Mouse (Mus musculus): ENCODE data around the gene Krt20. TPM values are rescaled to one million over a fixed set of nuclear protein-coding genes. Genes with fewer than 3 reads are reported as not detected.

The Krt20 gene
- polyA plus RNA-seq, 1 experiment = not detected

DNA sequence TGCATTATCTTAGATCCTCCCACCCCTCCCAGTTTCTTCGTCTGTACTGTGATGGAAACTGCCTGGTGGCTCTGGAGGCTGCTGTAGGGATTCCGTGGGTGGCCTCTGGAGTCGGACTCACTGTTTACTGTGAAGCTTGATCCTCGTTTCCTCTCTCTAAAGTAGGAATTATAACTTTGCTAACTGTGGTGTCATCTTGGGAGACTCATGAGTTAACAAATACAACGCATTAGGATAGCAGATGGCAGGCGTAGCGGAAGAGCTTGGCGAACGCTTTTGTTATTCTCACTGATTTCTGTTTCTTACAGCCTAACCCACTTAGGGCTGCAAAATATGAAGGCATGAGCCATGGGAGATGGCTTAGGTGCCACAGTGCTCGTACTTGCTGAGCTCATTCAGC, 45.5 kb downstream of the Krt20 start:
- H3K36me3 ChIP-seq (ENCODE audit: control insufficient read depth, insufficient read depth) = no peaks in the 10 kb centered on the region
- no peak for TF ChIP-seq TCF3 (IDR thresholded peaks at IDR 0.05; ENCODE audit: insufficient read length, low read depth)
- TF ChIP-seq MYOG (IDR thresholded peaks at IDR 0.05; ENCODE audit: control insufficient read depth in 1 of 3, insufficient read depth in 1 of 3, insufficient read length in 2 of 3, low read depth in 2 of 3) = no peak
- no peak for TF ChIP-seq MYOD1 (IDR thresholded peaks at IDR 0.05; ENCODE audit: control insufficient read depth in 1 of 3, insufficient read length in 2 of 3, low read depth in 2 of 3)
- no peak for TF ChIP-seq POLR2AphosphoS2 (IDR thresholded peaks at IDR 0.05; ENCODE audit: insufficient read length, low read depth)
- no peak for TF ChIP-seq SRF (IDR thresholded peaks at IDR 0.05; ENCODE audit: control insufficient read depth, insufficient read length, low read depth)
- no peak for TF ChIP-seq CEBPB (IDR thresholded peaks at IDR 0.05; ENCODE audit: insufficient read depth, poor library complexity, severe bottlenecking)
- TF ChIP-seq POLR2A (IDR thresholded peaks at IDR 0.05; ENCODE audit: insufficient read length, low read depth) = no peak
- no peak for TF ChIP-seq USF1 (IDR thresholded peaks at IDR 0.05; ENCODE audit: low read depth)
- no peak for TF ChIP-seq E2F4 (IDR thresholded peaks at IDR 0.05; ENCODE audit: insufficient read depth)
- no peak for TF ChIP-seq MAX (IDR thresholded peaks at IDR 0.05; ENCODE audit: low read depth)
- no peak for TF ChIP-seq TCF12 (IDR thresholded peaks at IDR 0.05; ENCODE audit: insufficient read depth, poor library complexity, severe bottlenecking)
- peaks cover 7% of the 10 kb centered on the region for H3K27me3 ChIP-seq (ENCODE audit: control insufficient read depth, insufficient read depth, insufficient read length)
- H3K4me2 ChIP-seq (ENCODE audit: low read depth) = no peak overlapping the region
- no peak overlapping the region for H3ac ChIP-seq (ENCODE audit: control insufficient read depth, insufficient read length)
- no peak overlapping the region for H3K4me3 ChIP-seq
- H3K79me2 ChIP-seq (ENCODE audit: control insufficient read depth, insufficient read depth) = no peaks in the 10 kb centered on the region

DNA sequence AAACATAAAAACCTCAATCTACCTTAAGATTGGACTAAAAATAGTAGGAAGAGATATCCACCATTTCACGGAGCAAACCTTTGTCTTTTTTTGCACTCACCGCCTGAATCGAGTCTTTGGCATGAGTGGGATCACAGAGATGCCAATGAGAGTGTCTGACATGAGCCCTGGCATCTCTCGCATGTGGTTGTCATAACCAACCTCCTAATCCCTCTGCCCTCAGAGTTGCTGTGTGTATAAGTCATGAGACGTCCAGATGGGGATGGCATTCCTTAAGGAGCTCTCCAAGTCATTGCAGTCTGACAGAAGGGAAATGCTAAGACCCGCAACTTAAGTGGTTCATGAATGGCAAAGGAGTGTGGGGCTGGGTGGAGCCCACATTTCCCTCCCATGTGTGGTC, 46.6 kb downstream of the Krt20 start:
- Histone ChIP-seq H3ac (ENCODE audit: control insufficient read depth, insufficient read length) (no peak overlapping the region), H3K4me3 (no peak overlapping the region), H3K4me2 (ENCODE audit: low read depth) (peak overlapping the region; percentile 2), H3K36me3 (ENCODE audit: control insufficient read depth, insufficient read depth) (no peaks in the 10 kb centered on the region), H3K27me3 (ENCODE audit: control insufficient read depth, insufficient read depth, insufficient read length) (no peaks in the 10 kb centered on the region), H3K79me2 (ENCODE audit: control insufficient read depth, insufficient read depth) (no peaks in the 10 kb centered on the region)
- TF ChIP-seq POLR2A (IDR thresholded peaks at IDR 0.05; ENCODE audit: insufficient read length, low read depth) (no peak), MAX (IDR thresholded peaks at IDR 0.05; ENCODE audit: low read depth) (no peak), CEBPB (IDR thresholded peaks at IDR 0.05; ENCODE audit: insufficient read depth, poor library complexity, severe bottlenecking) (no peak), POLR2AphosphoS2 (IDR thresholded peaks at IDR 0.05; ENCODE audit: insufficient read length, low read depth) (no peak)

GRCm38 (mm10) chr11:99390866-99391265, 47.1 kb downstream of the Krt20 start:
- H3K27me3 ChIP-seq (ENCODE audit: control insufficient read depth, insufficient read depth, insufficient read length) = no peaks in the 10 kb centered on the region
- H3ac ChIP-seq (ENCODE audit: control insufficient read depth, insufficient read length) = no peak overlapping the region
- no peak overlapping the region for H3K4me3 ChIP-seq
- H3K36me3 ChIP-seq (ENCODE audit: control insufficient read depth, insufficient read depth) = no peaks in the 10 kb centered on the region
- TF ChIP-seq POLR2A (IDR thresholded peaks at IDR 0.05; ENCODE audit: insufficient read length, low read depth) (no peak), USF1 (IDR thresholded peaks at IDR 0.05; ENCODE audit: low read depth) (no peak), MYOG (IDR thresholded peaks at IDR 0.05; ENCODE audit: control insufficient read depth in 1 of 3, insufficient read depth in 1 of 3, insufficient read length in 2 of 3, low read depth in 2 of 3) (no peak), SRF (IDR thresholded peaks at IDR 0.05; ENCODE audit: control insufficient read depth, insufficient read length, low read depth) (no peak), MAX (IDR thresholded peaks at IDR 0.05; ENCODE audit: low read depth) (no peak), TCF12 (IDR thresholded peaks at IDR 0.05; ENCODE audit: insufficient read depth, poor library complexity, severe bottlenecking) (no peak), E2F4 (IDR thresholded peaks at IDR 0.05; ENCODE audit: insufficient read depth) (no peak)
- H3K79me2 ChIP-seq (ENCODE audit: control insufficient read depth, insufficient read depth) = no peaks in the 10 kb centered on the region
- peak overlapping the region; percentile 2 for H3K4me2 ChIP-seq (ENCODE audit: low read depth)

GRCm38 (mm10) chr11:99389264-99389663, 48.7 kb downstream of the Krt20 start, which contains the start of gene Krt10:
TSS of gene Krt10 (minus strand) at chr11:99389364.
- no peak within 1 kb of the TSS for H3ac ChIP-seq (ENCODE audit: control insufficient read depth, insufficient read length)

DNA sequence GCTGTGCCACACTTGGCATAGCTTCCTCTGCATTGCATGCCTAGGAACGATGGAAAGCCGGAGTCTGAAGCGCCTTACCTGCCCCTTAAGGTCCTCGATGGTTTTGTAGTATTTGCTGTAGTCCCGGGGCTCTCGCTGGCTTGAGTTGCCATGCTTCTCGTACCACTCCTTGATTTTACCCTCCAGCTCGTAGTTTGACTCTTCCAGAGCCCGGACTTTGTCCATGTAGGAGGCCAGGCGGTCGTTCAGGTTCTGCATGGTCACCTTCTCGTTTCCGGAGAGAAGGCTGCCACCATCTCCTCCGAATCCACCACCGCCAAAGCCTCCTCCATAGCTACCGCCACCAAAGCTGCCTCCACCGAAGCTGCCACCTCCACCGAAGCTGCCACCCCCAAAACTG, 49.3 kb downstream of the Krt20 start:
- H3K27me3 ChIP-seq (ENCODE audit: control insufficient read depth, insufficient read depth, insufficient read length) = no peaks in the 10 kb centered on the region
- H3ac ChIP-seq (ENCODE audit: control insufficient read depth, insufficient read length) = no peak overlapping the region
- no peaks in the 10 kb centered on the region for H3K36me3 ChIP-seq (ENCODE audit: control insufficient read depth, insufficient read depth)
- no peak overlapping the region for H3K4me2 ChIP-seq (ENCODE audit: low read depth)
- no peak overlapping the region for H3K4me3 ChIP-seq
- no peak for TF ChIP-seq E2F4 (IDR thresholded peaks at IDR 0.05; ENCODE audit: insufficient read depth)
- no peak for TF ChIP-seq TCF3 (IDR thresholded peaks at IDR 0.05; ENCODE audit: insufficient read length, low read depth)
- no peak for TF ChIP-seq USF1 (IDR thresholded peaks at IDR 0.05; ENCODE audit: low read depth)
- no peak for TF ChIP-seq MYOG (IDR thresholded peaks at IDR 0.05; ENCODE audit: control insufficient read depth in 1 of 3, insufficient read depth in 1 of 3, insufficient read length in 2 of 3, low read depth in 2 of 3)
- no peak for TF ChIP-seq SRF (IDR thresholded peaks at IDR 0.05; ENCODE audit: control insufficient read depth, insufficient read length, low read depth)
- no peak for TF ChIP-seq MAX (IDR thresholded peaks at IDR 0.05; ENCODE audit: low read depth)
- TF ChIP-seq REST (IDR thresholded peaks at IDR 0.05; ENCODE audit: insufficient read depth, insufficient read length) = no peak
- no peak for TF ChIP-seq POLR2AphosphoS2 (IDR thresholded peaks at IDR 0.05; ENCODE audit: insufficient read length, low read depth)
- TF ChIP-seq MYOD1 (IDR thresholded peaks at IDR 0.05; ENCODE audit: control insufficient read depth in 1 of 3, insufficient read length in 2 of 3, low read depth in 2 of 3) = no peak
- TF ChIP-seq CEBPB (IDR thresholded peaks at IDR 0.05; ENCODE audit: insufficient read depth, poor library complexity, severe bottlenecking) = no peak
- no peak for TF ChIP-seq TCF12 (IDR thresholded peaks at IDR 0.05; ENCODE audit: insufficient read depth, poor library complexity, severe bottlenecking)
- TF ChIP-seq POLR2A (IDR thresholded peaks at IDR 0.05; ENCODE audit: insufficient read length, low read depth) = no peak
- H3K79me2 ChIP-seq (ENCODE audit: control insufficient read depth, insufficient read depth) = no peaks in the 10 kb centered on the region

More at GRCm38 (mm10) chr11:99389264-99389663, 48.7 kb downstream of the Krt20 start, which contains the start of gene Krt10:
- no peaks in the 10 kb centered on the region for H3K27me3 ChIP-seq (ENCODE audit: control insufficient read depth, insufficient read depth, insufficient read length)
- H3K36me3 ChIP-seq (ENCODE audit: control insufficient read depth, insufficient read depth) = no peaks in the 10 kb centered on the region
- H3K79me2 ChIP-seq (ENCODE audit: control insufficient read depth, insufficient read depth) = no peaks in the 10 kb centered on the region
- TF ChIP-seq USF1 (IDR thresholded peaks at IDR 0.05; ENCODE audit: low read depth) = no peak
- no peak for TF ChIP-seq E2F4 (IDR thresholded peaks at IDR 0.05; ENCODE audit: insufficient read depth)
- TF ChIP-seq POLR2A (IDR thresholded peaks at IDR 0.05; ENCODE audit: insufficient read length, low read depth) = no peak
- no peak for TF ChIP-seq MYOD1 (IDR thresholded peaks at IDR 0.05; ENCODE audit: control insufficient read depth in 1 of 3, insufficient read length in 2 of 3, low read depth in 2 of 3)
- TF ChIP-seq TCF12 (IDR thresholded peaks at IDR 0.05; ENCODE audit: insufficient read depth, poor library complexity, severe bottlenecking) = no peak
- no peak for TF ChIP-seq CEBPB (IDR thresholded peaks at IDR 0.05; ENCODE audit: insufficient read depth, poor library complexity, severe bottlenecking)
- TF ChIP-seq REST (IDR thresholded peaks at IDR 0.05; ENCODE audit: insufficient read depth, insufficient read length) = no peak
- no peak for TF ChIP-seq TCF3 (IDR thresholded peaks at IDR 0.05; ENCODE audit: insufficient read length, low read depth)
- no peak within 1 kb of the TSS for H3K4me2 ChIP-seq (ENCODE audit: low read depth)
- H3K4me3 ChIP-seq = no peak within 1 kb of the TSS

All from myocyte (in vitro differentiated cells).